Mouse (Mus musculus) ES-Bruce4 (cell line): ENCODE results near the gene Abat.

Experiments used
- CTCF ChIP-seq: IDR thresholded peaks from one replicate; pipeline ENCODE4 v1.8.1; 2011; ENCODE audit warnings: low read depth, low read length
- EP300 ChIP-seq: IDR thresholded peaks from 2 replicates; pipeline ENCODE4 v1.6.1; 2011; ENCODE audit warnings: low read depth, low read length; ENCODE audit not compliant: insufficient read depth
- POLR2A ChIP-seq: IDR thresholded peaks from one replicate; pipeline ENCODE4 v1.8.1; 2011; ENCODE audit warnings: low read length; ENCODE audit not compliant: insufficient read depth

- no peak for TF ChIP-seq POLR2A
- TF ChIP-seq CTCF, result no peak
- no peak for TF ChIP-seq EP300
Observed at GRCm38 (mm10) chr16:8570901-8571615, 57.8 kb downstream of the Abat start.
